Mouse (Mus musculus): ENCODE data around the gene Wdr41.

Wdr41 gene

GRCm38 (mm10) chr13:94975828-94976218, 321 bp upstream of the Wdr41 start:
- peak overlapping the region; percentile 82 for H3K4me3 ChIP-seq (replicated peaks; ENCODE audit: low read length)
- no peak for TF ChIP-seq POU5F1 (IDR thresholded peaks at IDR 0.05; ENCODE audit: borderline replicate concordance, low read length)
- no peak; the same call in 1 of the 2 replicates for TF ChIP-seq CTCF (conservative IDR thresholded peaks at IDR 0.05; ENCODE audit: low read length)
- TF ChIP-seq NANOG (IDR thresholded peaks at IDR 0.05; ENCODE audit: borderline replicate concordance, low read length), result no peak
- H3K27me3 ChIP-seq (ENCODE audit: insufficient read depth, low read length), result peaks cover 11% of the 10 kb centered on the region
- no peaks in the 10 kb centered on the region for H3K36me3 ChIP-seq (ENCODE audit: insufficient read depth, low read length)
- no peaks in the 10 kb centered on the region for H3K9me3 ChIP-seq (ENCODE audit: low read length)
- peaks cover 15% of the 10 kb centered on the region; the same call in 1 of the 2 replicates for H3K4me1 ChIP-seq (replicated peaks; ENCODE audit: low read depth, low read length)

GRCm38 (mm10) chr13:94979081-94979480, 2.9 kb downstream of the Wdr41 start:
- Histone ChIP-seq H3K36me3 (ENCODE audit: insufficient read depth, low read length) (0 out of 2 replicates have a peak, but pooled peaks cover 11% of the 10 kb centered on the region), H3K9me3 (ENCODE audit: low read length) (no peaks in the 10 kb centered on the region), H3K4me1 (replicated peaks; ENCODE audit: low read depth, low read length) (peaks cover 11% of the 10 kb centered on the region; the same call in 1 of the 2 replicates), H3K4me3 (replicated peaks; ENCODE audit: low read length) (no peak overlapping the region), H3K27me3 (ENCODE audit: insufficient read depth, low read length) (no peaks in the 10 kb centered on the region)
- TF ChIP-seq NANOG (IDR thresholded peaks at IDR 0.05; ENCODE audit: borderline replicate concordance, low read length) (no peak), CTCF (conservative IDR thresholded peaks at IDR 0.05; ENCODE audit: low read length) (no peak), POU5F1 (IDR thresholded peaks at IDR 0.05; ENCODE audit: borderline replicate concordance, low read length) (no peak)

GRCm38 (mm10) chr13:94990516-94990915, 14.4 kb downstream of the Wdr41 start:
- TF ChIP-seq POU5F1 (IDR thresholded peaks at IDR 0.05; ENCODE audit: borderline replicate concordance, low read length), result no peak
- no peak for TF ChIP-seq NANOG (IDR thresholded peaks at IDR 0.05; ENCODE audit: borderline replicate concordance, low read length)
- TF ChIP-seq CTCF (conservative IDR thresholded peaks at IDR 0.05; ENCODE audit: low read length), result no peak
- no peaks in the 10 kb centered on the region for H3K4me1 ChIP-seq (replicated peaks; ENCODE audit: low read depth, low read length)
- H3K27me3 ChIP-seq (ENCODE audit: insufficient read depth, low read length), result no peaks in the 10 kb centered on the region

GRCm38 (mm10) chr13:95007281-95007680, 31.1 kb downstream of the Wdr41 start:
- Histone ChIP-seq H3K4me3 (replicated peaks; ENCODE audit: low read length) (no peak overlapping the region), H3K36me3 (ENCODE audit: insufficient read depth, low read length) (peaks cover 9% of the 10 kb centered on the region; the same call in 1 of the 2 replicates), H3K4me1 (replicated peaks; ENCODE audit: low read depth, low read length) (no peaks in the 10 kb centered on the region), H3K27me3 (ENCODE audit: insufficient read depth, low read length) (no peaks in the 10 kb centered on the region), H3K9me3 (ENCODE audit: low read length) (no peaks in the 10 kb centered on the region)
- TF ChIP-seq CTCF (conservative IDR thresholded peaks at IDR 0.05; ENCODE audit: low read length), result no peak
- TF ChIP-seq POU5F1 (IDR thresholded peaks at IDR 0.05; ENCODE audit: borderline replicate concordance, low read length), result no peak
- TF ChIP-seq NANOG (IDR thresholded peaks at IDR 0.05; ENCODE audit: borderline replicate concordance, low read length), result no peak

More at GRCm38 (mm10) chr13:94990516-94990915, 14.4 kb downstream of the Wdr41 start:
- Histone ChIP-seq H3K9me3 (ENCODE audit: low read length) (no peaks in the 10 kb centered on the region), H3K36me3 (ENCODE audit: insufficient read depth, low read length) (no peaks in the 10 kb centered on the region), H3K4me3 (replicated peaks; ENCODE audit: low read length) (no peak overlapping the region)

DNA sequence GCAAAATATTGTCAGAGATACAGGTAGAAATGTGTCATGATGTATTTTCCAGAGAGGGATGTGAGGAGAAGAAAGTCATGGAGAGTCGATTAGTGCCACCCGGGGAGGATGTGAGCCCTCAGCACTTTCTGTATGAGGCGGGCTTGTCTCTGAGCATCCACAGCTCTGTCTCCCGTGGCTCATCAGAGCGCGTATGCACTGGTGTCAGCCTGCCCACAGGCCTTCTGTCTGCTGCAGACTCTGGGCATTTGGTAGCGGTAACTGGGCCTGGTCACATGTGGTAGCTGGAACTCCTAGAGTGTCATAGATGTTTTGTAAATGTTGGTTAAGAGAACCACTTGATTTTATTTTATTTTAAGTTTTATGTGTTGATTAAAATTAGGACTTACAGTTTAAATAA, 33.1 kb downstream of the Wdr41 start:
- Histone ChIP-seq H3K9me3 (ENCODE audit: low read length) (no peaks in the 10 kb centered on the region), H3K27me3 (ENCODE audit: insufficient read depth, low read length) (no peaks in the 10 kb centered on the region), H3K4me3 (replicated peaks; ENCODE audit: low read length) (no peak overlapping the region), H3K36me3 (ENCODE audit: insufficient read depth, low read length) (peaks cover 9% of the 10 kb centered on the region; the same call in 1 of the 2 replicates), H3K4me1 (replicated peaks; ENCODE audit: low read depth, low read length) (no peaks in the 10 kb centered on the region)
- TF ChIP-seq NANOG (IDR thresholded peaks at IDR 0.05; ENCODE audit: borderline replicate concordance, low read length), result no peak
- TF ChIP-seq CTCF (conservative IDR thresholded peaks at IDR 0.05; ENCODE audit: low read length), result no peak
- TF ChIP-seq POU5F1 (IDR thresholded peaks at IDR 0.05; ENCODE audit: borderline replicate concordance, low read length), result no peak

- TF ChIP-seq CTCF (conservative IDR thresholded peaks at IDR 0.05; ENCODE audit: low read length), result no peak
- no peak for TF ChIP-seq NANOG (IDR thresholded peaks at IDR 0.05; ENCODE audit: borderline replicate concordance, low read length)
- no peak for TF ChIP-seq POU5F1 (IDR thresholded peaks at IDR 0.05; ENCODE audit: borderline replicate concordance, low read length)
- Histone ChIP-seq H3K4me3 (replicated peaks; ENCODE audit: low read length) (no peak overlapping the region), H3K36me3 (ENCODE audit: insufficient read depth, low read length) (peaks cover 9% of the 10 kb centered on the region; the same call in 1 of the 2 replicates), H3K9me3 (ENCODE audit: low read length) (no peaks in the 10 kb centered on the region), H3K27me3 (ENCODE audit: insufficient read depth, low read length) (no peaks in the 10 kb centered on the region), H3K4me1 (replicated peaks; ENCODE audit: low read depth, low read length) (no peaks in the 10 kb centered on the region)
Observed at GRCm38 (mm10) chr13:95011546-95012257, 35.6 kb downstream of the Wdr41 start.

- no peaks in the 10 kb centered on the region for H3K27me3 ChIP-seq (ENCODE audit: insufficient read depth, low read length)
- no peaks in the 10 kb centered on the region for H3K36me3 ChIP-seq (ENCODE audit: insufficient read depth, low read length)
- no peak overlapping the region for H3K4me3 ChIP-seq (replicated peaks; ENCODE audit: low read length)
- TF ChIP-seq CTCF (conservative IDR thresholded peaks at IDR 0.05; ENCODE audit: low read length) (no peak), NANOG (IDR thresholded peaks at IDR 0.05; ENCODE audit: borderline replicate concordance, low read length) (no peak), POU5F1 (IDR thresholded peaks at IDR 0.05; ENCODE audit: borderline replicate concordance, low read length) (no peak)
- H3K4me1 ChIP-seq (replicated peaks; ENCODE audit: low read depth, low read length), result peaks cover 14% of the 10 kb centered on the region
- no peaks in the 10 kb centered on the region for H3K9me3 ChIP-seq (ENCODE audit: low read length)
Observed at GRCm38 (mm10) chr13:95017278-95017677, 41.1 kb downstream of the Wdr41 start.

- no peak for TF ChIP-seq POU5F1 (IDR thresholded peaks at IDR 0.05; ENCODE audit: borderline replicate concordance, low read length)
- peak; percentile 60 for TF ChIP-seq CTCF (conservative IDR thresholded peaks at IDR 0.05; ENCODE audit: low read length)
- 0 out of 2 replicates have a peak, but pooled peaks have one; percentile 18 for TF ChIP-seq NANOG (IDR thresholded peaks at IDR 0.05; ENCODE audit: borderline replicate concordance, low read length)
- H3K4me3 ChIP-seq (replicated peaks; ENCODE audit: low read length), result no peak overlapping the region
- no peaks in the 10 kb centered on the region for H3K27me3 ChIP-seq (ENCODE audit: insufficient read depth, low read length)
- H3K36me3 ChIP-seq (ENCODE audit: insufficient read depth, low read length), result no peaks in the 10 kb centered on the region
- peaks cover 14% of the 10 kb centered on the region for H3K4me1 ChIP-seq (replicated peaks; ENCODE audit: low read depth, low read length)
- no peaks in the 10 kb centered on the region for H3K9me3 ChIP-seq (ENCODE audit: low read length)
Observed at GRCm38 (mm10) chr13:95017916-95018315, 41.8 kb downstream of the Wdr41 start.

Data from E14TG2a.4 (cell line).